Mouse (Mus musculus): Measurements from ENCODE around the gene Fam89a. TPM values are rescaled to one million over a fixed set of nuclear protein-coding genes. Genes with fewer than 3 reads are reported as not detected.

The Fam89a gene
- polyA plus RNA-seq (2012; rRNA removed): 1.4 and 1.7 TPM in 2 replicates

GRCm38 (mm10) chr8:124751709-124752173 lies at the start of gene Fam89a:
TSS of gene Fam89a (minus strand) at chr8:124751832.
- TF ChIP-seq POLR2A (IDR thresholded peaks at IDR 0.05; ENCODE audit: low read depth, low read length) (no peak), CTCF (IDR thresholded peaks at IDR 0.05; ENCODE audit: extremely low read depth, insufficient read length, insufficient replicate concordance, low read depth, low read length) (no peak)
- Histone ChIP-seq H3K4me1 (ENCODE audit: control insufficient read depth, insufficient read depth, insufficient read length, low read length) (peaks cover 13% of the 10 kb centered on the region), H3K27ac (ENCODE audit: insufficient read depth, low read depth, low read length) (no peak within 1 kb of the TSS), H3K4me3 (ENCODE audit: low read depth, low read length) (peak within 1 kb of the TSS; percentile 87), H3K36me3 (ENCODE audit: control insufficient read depth, insufficient read depth, low read length) (no peaks in the 10 kb centered on the region), H3K27me3 (ENCODE audit: control insufficient read depth, insufficient read depth, low read length) (peaks cover 23% of the 10 kb centered on the region)
- WGBS: 2% methylated on average over 38 of the region's 41 CpGs

GRCm38 (mm10) chr8:124800542-124800941 lies 48.9 kb upstream of the Fam89a start:
- Histone ChIP-seq H3K36me3 (ENCODE audit: control insufficient read depth, insufficient read depth, low read length) (no peaks in the 10 kb centered on the region), H3K4me3 (ENCODE audit: low read depth, low read length) (no peak overlapping the region), H3K27ac (ENCODE audit: insufficient read depth, low read depth, low read length) (no peak overlapping the region), H3K4me1 (ENCODE audit: control insufficient read depth, insufficient read depth, insufficient read length, low read length) (no peaks in the 10 kb centered on the region), H3K27me3 (ENCODE audit: control insufficient read depth, insufficient read depth, low read length) (peaks cover 8% of the 10 kb centered on the region; the same call in 1 of the 2 replicates)
- TF ChIP-seq CTCF (IDR thresholded peaks at IDR 0.05; ENCODE audit: extremely low read depth, insufficient read length, insufficient replicate concordance, low read depth, low read length) (no peak), POLR2A (IDR thresholded peaks at IDR 0.05; ENCODE audit: low read depth, low read length) (no peak)
- 33% methylated on average over 11 of the region's 11 CpGs for WGBS

GRCm38 (mm10) chr8:124795781-124796488 lies 44.3 kb upstream of the Fam89a start:
- TF ChIP-seq CTCF (IDR thresholded peaks at IDR 0.05; ENCODE audit: extremely low read depth, insufficient read length, insufficient replicate concordance, low read depth, low read length) (no peak), POLR2A (IDR thresholded peaks at IDR 0.05; ENCODE audit: low read depth, low read length) (no peak)
- no peak overlapping the region for H3K4me3 ChIP-seq (ENCODE audit: low read depth, low read length)
- H3K4me1 ChIP-seq (ENCODE audit: control insufficient read depth, insufficient read depth, insufficient read length, low read length): peaks cover 12% of the 10 kb centered on the region
- H3K27me3 ChIP-seq (ENCODE audit: control insufficient read depth, insufficient read depth, low read length): peaks cover 33% of the 10 kb centered on the region
- H3K27ac ChIP-seq (ENCODE audit: insufficient read depth, low read depth, low read length): no peak overlapping the region
- H3K36me3 ChIP-seq (ENCODE audit: control insufficient read depth, insufficient read depth, low read length): no peaks in the 10 kb centered on the region
- 66% methylated on average over 8 of the region's 8 CpGs for WGBS

GRCm38 (mm10) chr8:124794486-124794780 lies 42.8 kb upstream of the Fam89a start:
- Histone ChIP-seq H3K27me3 (ENCODE audit: control insufficient read depth, insufficient read depth, low read length) (peaks cover 37% of the 10 kb centered on the region), H3K27ac (ENCODE audit: insufficient read depth, low read depth, low read length) (no peak overlapping the region), H3K4me1 (ENCODE audit: control insufficient read depth, insufficient read depth, insufficient read length, low read length) (peaks cover 12% of the 10 kb centered on the region), H3K4me3 (ENCODE audit: low read depth, low read length) (peak overlapping the region; percentile 7; the same call in 1 of the 2 replicates), H3K36me3 (ENCODE audit: control insufficient read depth, insufficient read depth, low read length) (no peaks in the 10 kb centered on the region)
- 2% methylated on average over 25 of the region's 25 CpGs for WGBS
- TF ChIP-seq CTCF (IDR thresholded peaks at IDR 0.05; ENCODE audit: extremely low read depth, insufficient read length, insufficient replicate concordance, low read depth, low read length) (no peak), POLR2A (IDR thresholded peaks at IDR 0.05; ENCODE audit: low read depth, low read length) (no peak)

GRCm38 (mm10) chr8:124793661-124794485 lies 42.2 kb upstream of the Fam89a start:
- Histone ChIP-seq H3K36me3 (ENCODE audit: control insufficient read depth, insufficient read depth, low read length) (no peaks in the 10 kb centered on the region), H3K27ac (ENCODE audit: insufficient read depth, low read depth, low read length) (no peak overlapping the region), H3K27me3 (ENCODE audit: control insufficient read depth, insufficient read depth, low read length) (peaks cover 37% of the 10 kb centered on the region), H3K4me1 (ENCODE audit: control insufficient read depth, insufficient read depth, insufficient read length, low read length) (peaks cover 12% of the 10 kb centered on the region), H3K4me3 (ENCODE audit: low read depth, low read length) (peak overlapping the region; percentile 7)
- 2% methylated on average over 81 of the region's 81 CpGs for WGBS
- TF ChIP-seq POLR2A (IDR thresholded peaks at IDR 0.05; ENCODE audit: low read depth, low read length) (no peak), CTCF (IDR thresholded peaks at IDR 0.05; ENCODE audit: extremely low read depth, insufficient read length, insufficient replicate concordance, low read depth, low read length) (no peak)

- TF ChIP-seq CTCF (IDR thresholded peaks at IDR 0.05; ENCODE audit: extremely low read depth, insufficient read length, insufficient replicate concordance, low read depth, low read length): no peak
- no peak for TF ChIP-seq POLR2A (IDR thresholded peaks at IDR 0.05; ENCODE audit: low read depth, low read length)
- H3K27me3 ChIP-seq (ENCODE audit: control insufficient read depth, insufficient read depth, low read length): peaks cover 37% of the 10 kb centered on the region
Measured at GRCm38 (mm10) chr8:124793172-124793651, 41.6 kb upstream of the Fam89a start.

GRCm38 (mm10) chr8:124792708-124793107 lies 41.1 kb upstream of the Fam89a start, which contains the start of gene Trim67:
TSS of gene Trim67 (plus strand) at chr8:124793092.
- Histone ChIP-seq H3K36me3 (ENCODE audit: control insufficient read depth, insufficient read depth, low read length) (no peaks in the 10 kb centered on the region), H3K27me3 (ENCODE audit: control insufficient read depth, insufficient read depth, low read length) (peaks cover 37% of the 10 kb centered on the region), H3K27ac (ENCODE audit: insufficient read depth, low read depth, low read length) (no peak within 1 kb of the TSS), H3K4me1 (ENCODE audit: control insufficient read depth, insufficient read depth, insufficient read length, low read length) (peaks cover 12% of the 10 kb centered on the region), H3K4me3 (ENCODE audit: low read depth, low read length) (peak within 1 kb of the TSS; percentile 54)
- no peak for TF ChIP-seq POLR2A (IDR thresholded peaks at IDR 0.05; ENCODE audit: low read depth, low read length)
- no peak for TF ChIP-seq CTCF (IDR thresholded peaks at IDR 0.05; ENCODE audit: extremely low read depth, insufficient read length, insufficient replicate concordance, low read depth, low read length)
- under 1% methylated on average over 39 of the region's 39 CpGs for WGBS

More at GRCm38 (mm10) chr8:124793172-124793651, 41.6 kb upstream of the Fam89a start:
- Histone ChIP-seq H3K4me1 (ENCODE audit: control insufficient read depth, insufficient read depth, insufficient read length, low read length) (peaks cover 12% of the 10 kb centered on the region), H3K4me3 (ENCODE audit: low read depth, low read length) (peak overlapping the region; percentile 54), H3K36me3 (ENCODE audit: control insufficient read depth, insufficient read depth, low read length) (no peaks in the 10 kb centered on the region), H3K27ac (ENCODE audit: insufficient read depth, low read depth, low read length) (no peak overlapping the region)
- WGBS: 1% methylated on average over 51 of the region's 51 CpGs
